Mouse (Mus musculus) fibroblast of lung, adult 2 months (primary cell): ENCODE results near the gene Mogat2.

Source experiments
- DNase-seq: peaks from one replicate; pipeline ENCODE4 v3.0.0-alpha.2; 2011; ENCODE audit warnings: low read depth

Gene Mogat2

DNA sequence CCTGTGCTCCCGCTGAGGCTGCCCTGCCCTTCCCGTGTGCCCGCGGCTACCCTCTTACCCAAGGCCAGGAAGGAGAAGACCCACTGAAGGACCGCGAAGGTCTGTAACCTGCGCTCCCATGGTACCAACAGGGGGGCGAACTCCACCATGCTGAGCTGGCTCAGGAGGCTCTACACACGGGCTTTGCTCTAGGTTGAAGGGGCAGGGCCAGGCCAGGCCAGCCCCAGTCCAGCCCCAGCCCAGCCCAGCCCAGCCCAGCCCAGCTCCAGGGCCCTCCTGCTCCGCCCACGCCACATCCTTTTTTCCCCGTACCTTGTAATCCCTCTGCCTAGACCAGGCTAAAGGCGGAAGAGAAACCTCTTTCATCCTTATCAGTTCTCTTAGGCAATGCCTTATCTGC lies at the start of gene Mogat2:
Mogat2 (minus strand) TSS at position 203 of the 400 bp plus-strand sequence.
- no peak for DNase-seq

DNA sequence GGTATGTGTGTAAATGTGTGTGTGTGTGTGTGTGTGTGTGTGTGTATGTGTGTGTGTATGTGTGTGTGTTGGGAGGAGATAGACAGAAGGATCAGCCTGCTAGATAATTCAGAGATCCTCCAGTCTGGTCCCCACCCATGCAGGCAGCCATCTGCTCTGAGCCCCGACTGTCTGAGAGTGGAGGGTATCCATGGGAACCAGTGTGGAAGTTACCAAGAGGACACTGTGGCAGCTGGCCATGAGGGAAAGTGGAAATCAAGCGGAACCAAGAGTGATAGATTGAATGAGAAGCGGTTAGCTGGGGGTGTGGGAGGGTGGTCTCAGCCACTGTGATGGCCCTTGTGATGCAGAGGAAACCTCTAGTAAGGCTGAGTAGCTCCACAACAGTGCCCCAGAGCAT lies 48.9 kb upstream of the Mogat2 start:
- no peak for DNase-seq

DNA sequence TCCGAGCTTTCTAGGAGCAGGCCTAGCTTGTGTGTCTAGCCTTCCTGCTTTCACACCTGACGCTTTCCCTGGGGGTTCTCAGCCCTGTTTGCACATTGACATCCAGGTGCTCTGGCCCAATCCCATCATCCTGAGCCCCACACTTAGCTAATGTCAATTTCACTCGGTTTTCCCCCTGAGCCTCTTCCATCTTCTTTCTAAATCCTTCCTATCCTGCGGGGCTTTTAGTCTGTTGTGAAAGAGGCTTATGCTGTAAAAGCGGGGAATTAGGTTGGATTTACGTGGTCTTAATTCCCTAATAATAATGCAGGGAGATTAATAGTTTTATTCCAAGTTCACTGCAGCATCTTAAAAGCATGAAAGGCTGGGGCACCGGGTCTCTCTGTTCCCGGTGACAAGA lies 41.2 kb upstream of the Mogat2 start:
- no peak for DNase-seq

DNA sequence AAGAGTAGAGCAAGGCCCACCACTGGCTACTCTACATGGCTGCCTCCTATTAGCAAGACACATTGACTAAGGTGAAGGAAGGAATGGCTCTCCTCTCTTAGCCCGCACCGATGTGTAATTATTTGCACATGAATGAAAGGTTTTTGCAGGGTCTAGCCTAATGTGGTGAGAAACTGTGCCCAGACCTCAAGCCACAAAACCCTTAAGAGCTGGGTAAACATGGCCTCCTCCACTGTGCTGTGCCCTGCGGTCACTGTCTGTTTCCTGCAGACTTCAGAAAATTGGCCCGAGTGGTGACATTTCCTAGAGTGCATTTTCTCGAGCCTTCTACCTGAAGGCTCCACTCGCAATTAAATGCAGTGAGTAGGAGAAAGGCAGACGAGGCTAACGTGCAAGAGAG lies 39.9 kb upstream of the Mogat2 start:
- DNase-seq = no peak

DNA sequence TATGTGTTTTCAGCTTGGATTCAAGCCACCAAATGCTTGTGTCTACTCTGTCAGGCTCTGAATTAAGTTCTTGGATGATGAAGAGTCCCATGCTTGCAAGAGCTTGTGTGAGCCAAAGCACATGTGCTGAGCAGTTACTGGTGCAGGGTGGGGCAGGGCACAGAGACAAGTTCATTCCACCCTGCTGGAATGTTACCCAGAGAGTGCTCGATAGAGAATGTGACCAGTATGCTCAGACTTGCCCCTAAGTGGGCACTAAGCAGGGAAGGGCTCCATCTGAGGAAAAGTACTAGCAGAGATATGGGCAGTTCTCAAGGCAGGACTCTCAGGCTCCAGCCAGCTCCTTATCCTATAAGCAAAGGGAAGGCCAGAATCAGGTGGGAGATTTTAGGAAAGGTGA lies 38.3 kb upstream of the Mogat2 start:
- no peak for DNase-seq

DNA sequence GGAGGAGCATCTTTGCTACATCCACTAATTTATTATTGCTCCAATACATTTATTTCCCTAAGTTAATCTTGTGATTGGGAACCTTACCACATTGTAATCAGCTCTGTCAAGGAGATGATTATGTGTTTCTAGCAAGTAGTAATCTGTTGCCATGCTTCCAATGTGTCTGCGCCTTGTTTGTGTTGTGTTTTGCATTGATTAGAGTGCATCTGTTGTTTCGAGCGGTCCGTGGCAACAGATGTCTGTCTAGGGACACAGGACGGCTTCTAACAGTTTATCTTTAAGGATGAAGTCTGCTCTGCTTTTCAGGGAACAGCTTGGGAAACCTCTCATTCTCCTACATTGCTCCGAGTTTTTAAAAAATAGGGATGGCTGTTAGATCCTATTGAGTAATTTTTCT lies 36.7 kb upstream of the Mogat2 start:
- no peak for DNase-seq

DNA sequence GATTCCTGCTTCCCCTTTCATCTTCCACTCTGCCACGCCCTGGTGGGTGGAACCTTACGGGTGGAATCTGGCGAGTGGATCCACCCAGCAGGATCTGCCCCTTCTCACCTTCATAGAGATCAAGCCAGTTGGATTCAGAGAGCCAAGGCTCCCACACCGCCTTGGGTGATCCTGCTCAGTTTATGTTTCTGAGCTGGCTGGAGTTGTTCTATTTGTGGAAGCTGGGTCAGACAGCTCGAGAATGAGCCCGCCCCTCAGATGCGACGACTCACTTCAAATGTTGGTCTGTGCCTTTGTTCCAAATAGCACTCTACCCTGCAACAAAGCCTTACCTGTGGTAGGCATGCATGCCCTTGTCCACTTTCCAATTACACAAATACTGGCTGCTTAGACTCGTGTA lies 33.2 kb upstream of the Mogat2 start:
- DNase-seq = no peak

DNA sequence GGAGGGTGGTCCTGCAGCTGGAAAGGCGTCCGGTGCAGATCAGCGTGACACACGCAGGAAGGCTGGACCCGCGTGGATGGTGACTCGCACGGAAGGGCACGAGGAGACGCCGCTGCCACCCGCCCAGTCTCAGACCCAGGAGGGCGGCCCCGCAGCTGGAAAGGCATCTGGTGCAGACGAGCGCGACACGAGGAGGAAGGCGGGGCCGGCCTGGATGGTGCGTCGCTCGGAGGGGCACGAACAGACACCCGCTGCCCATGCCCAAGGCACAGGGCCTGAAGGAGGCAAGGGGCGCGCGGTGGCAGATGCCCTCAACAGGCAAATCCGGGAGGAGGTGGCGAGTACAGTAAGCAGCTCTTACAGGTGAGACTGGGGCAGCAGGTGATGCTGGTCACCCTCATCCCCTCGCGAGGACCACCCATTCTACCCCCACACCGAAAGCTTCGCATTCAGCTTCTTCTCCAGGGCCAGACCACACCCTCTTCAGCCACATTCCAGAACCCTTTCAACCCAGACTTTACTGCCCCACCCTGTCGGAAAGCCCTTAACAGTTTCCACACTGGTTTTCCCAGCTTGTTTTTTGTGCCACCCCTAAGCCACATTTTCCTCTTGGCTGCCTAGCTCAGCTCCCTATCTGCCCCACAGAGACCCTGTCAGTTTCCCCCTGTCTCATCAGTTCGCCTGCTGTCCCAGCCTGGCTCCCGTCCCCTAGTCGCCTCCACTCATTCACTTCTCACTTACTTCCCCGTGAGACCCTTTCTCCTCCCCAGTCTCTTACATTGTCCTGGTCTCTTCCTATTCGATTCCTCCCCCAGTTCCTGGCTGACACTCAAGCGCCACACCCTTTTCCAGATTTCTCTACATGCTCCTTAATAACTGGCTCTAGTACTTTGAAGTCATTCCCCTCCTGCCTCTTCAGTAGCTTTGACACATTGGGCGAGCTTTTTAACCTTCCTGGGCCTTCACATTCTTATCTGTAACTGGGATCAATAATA lies 30.8 kb upstream of the Mogat2 start:
- no peak for DNase-seq

DNA sequence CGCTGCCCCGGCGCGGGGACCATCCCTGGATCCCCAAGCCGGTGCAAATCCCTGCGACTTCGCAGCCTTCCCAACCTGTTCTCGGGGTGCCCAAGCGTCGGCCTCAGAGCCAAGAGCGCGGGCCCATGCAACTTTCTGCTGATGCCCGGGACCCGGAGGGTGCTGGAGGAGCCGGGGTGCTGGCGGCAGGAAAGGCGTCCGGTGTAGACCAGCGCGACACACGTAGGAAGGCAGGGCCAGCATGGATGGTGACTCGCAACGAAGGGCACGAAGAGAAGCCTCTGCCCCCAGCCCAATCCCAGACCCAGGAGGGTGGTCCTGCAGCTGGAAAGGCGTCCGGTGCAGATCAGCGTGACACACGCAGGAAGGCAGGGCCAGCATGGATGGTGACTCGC lies 30.1 kb upstream of the Mogat2 start:
- DNase-seq = no peak

DNA sequence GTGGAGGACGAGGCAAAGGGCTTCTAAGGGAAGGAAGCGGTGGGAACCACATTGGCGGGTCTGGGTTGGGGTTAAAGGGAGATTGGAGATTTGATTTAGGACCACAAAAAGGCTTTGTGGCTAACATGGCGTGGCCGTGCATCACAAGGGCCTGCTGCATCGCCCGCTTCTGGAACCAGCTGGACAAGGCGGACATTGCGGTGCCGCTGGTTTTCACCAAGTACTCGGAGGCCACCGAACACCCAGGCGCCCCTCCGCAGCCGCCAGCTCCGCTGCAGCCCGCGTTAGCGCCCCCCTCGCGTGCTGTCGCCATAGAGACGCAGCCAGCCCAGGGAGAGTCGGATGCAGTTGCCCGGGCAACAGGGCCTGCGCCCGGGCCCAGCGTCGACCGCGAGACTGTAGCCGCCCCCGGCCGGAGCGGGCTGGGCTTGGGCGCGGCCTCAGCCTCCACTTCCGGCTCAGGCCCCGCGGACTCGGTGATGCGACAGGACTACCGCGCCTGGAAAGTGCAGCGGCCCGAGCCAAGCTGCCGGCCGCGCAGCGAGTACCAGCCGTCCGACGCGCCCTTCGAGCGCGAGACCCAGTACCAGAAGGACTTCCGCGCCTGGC lies 29.6 kb upstream of the Mogat2 start:
- no peak for DNase-seq

DNA sequence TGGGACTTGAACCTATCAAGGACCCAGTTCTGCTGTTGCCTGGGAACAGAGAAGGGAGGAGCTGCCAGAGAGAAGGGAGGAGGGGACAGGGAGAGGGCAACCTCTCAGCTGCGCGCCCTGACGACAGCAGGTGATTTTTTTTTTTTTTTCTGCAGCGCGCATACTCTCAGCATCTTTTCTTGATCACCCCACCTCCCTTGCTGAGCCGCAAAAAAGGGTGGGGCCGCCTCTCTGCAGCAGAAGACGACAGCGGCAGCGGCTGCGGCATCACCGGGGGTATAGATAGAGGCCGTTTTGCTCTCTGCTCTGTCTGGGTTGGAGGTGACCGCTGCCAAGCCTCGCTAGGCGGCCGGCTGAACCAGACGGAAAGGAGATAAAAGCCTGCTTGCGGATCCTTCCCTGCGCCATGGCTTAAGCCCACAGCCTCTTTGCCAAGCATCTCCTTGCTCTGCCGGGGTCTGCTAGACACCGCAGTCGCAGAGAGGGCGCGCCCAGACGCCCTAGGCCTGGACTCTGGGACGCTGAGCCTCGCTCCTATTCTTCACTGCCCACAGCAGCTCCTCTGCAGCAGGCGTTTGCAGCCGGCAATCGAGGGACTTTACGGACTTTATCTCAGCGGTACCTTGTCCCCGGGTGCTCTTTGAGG lies 29.0 kb upstream of the Mogat2 start, which contains the start of gene Map6:
Map6 (plus strand) TSS at position 197 of the 646 bp plus-strand sequence.
- no peak for DNase-seq

DNA sequence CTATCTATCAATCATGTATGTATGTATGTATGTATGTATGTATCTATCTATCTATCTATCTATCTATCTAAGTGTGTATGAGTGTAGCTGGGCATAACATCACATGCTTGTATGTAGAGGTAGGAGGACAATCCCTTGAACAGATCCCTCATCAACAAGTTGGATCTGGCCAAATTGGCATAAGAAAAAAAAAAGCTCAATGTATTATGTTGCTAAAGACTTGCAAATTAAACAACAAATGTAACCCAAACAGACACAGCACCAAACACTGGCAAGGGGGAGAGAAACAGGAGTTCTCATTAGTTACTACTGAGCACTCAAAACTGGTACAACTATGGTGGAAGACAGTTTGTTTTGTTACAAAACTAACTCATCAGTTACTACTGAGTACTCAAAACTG lies 26.2 kb upstream of the Mogat2 start:
- DNase-seq = no peak

DNA sequence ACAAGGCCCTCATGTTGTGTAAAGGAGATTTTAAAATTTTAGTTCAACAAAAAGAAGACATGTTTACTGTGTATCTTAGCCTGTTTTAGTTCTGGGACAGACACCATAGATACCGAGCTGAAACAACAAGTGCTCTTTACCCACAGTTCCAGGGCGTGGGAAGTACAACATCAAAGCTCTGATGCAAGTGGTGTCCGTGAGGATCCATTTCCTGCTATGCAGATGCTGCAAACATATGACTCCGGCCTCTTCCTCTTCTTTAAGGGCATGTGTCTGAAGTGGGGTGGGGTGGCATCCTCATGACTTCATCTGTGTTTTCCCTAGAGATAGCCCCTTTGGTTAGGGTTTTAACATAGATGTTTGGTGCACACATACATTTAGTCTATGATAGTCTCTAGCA lies 25.1 kb upstream of the Mogat2 start:
- DNase-seq = no peak

DNA sequence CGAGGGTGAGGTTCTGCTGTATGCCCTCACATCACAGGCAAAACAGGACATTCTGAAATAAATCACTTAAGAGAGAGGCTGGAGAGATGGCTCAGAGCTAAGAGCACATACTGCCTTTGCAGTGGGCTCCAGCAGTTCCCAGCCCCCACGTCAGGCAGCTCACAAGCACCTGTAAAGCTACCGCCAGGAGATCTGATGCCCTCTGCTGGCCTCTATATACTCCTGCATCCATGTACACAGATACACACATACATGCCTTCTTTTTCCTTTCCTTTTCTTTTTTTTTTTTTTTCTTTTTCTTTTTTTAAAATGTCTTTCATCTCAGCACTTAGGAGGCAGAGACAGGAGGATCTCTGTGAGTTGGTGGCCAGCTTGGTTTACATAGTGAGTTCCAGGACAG lies 23.5 kb upstream of the Mogat2 start:
- no peak for DNase-seq

DNA sequence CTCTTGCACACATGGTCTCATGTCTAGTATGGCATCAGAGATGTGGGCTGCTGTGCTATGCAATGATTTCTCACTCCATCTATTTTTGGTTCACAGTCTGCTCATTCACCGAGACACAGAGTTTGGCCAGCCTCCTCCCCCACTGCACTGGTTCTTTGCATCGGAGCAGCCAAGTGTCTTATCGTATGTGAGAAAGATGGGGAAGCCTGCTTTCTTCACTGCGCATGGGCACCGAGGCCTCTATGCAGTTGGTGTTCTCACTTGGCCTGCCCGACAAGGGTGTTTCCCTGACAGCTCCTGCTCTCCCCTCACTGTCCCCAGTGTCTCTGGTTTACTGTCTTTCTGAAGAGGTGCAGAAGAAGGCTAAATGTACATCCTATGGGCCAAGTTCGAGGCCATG lies 16.6 kb upstream of the Mogat2 start:
- DNase-seq = no peak

DNA sequence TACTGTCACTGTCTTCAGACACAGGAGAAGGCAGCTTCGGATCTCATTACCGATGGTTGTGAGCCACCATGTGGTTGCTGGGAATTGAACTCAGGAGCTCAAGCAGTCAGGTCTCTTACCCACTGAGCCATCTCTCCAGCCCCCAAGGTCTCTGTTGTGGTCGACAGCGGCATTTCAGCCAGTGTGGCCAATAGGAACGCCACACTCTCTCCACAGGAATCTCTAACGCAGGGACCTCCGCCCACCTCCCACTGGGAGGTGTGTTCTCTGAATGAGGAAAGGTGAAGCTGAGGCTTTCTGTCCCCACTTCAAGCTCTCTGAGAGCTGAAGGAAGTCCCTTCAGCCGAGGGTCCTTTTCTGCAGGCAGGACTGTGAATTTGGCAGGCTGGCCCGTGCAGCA lies 12.0 kb upstream of the Mogat2 start:
- no peak for DNase-seq

DNA sequence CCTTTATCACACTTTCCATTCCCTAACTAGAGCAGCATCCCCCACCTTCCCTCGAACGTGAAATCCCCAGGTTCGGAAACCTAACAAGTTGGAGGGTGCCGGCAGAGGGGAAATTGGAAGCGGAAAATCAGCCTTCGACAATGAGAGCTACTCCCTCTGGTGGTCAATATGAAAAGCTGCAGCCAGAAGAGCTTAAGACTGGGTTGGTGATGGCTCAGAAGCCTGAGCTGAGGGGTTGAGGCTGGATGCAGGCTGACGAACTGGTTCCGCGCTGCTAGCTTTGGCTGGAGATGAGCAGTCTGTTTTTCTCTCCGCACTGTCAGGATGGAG lies 11.1 kb upstream of the Mogat2 start:
- no peak for DNase-seq

DNA sequence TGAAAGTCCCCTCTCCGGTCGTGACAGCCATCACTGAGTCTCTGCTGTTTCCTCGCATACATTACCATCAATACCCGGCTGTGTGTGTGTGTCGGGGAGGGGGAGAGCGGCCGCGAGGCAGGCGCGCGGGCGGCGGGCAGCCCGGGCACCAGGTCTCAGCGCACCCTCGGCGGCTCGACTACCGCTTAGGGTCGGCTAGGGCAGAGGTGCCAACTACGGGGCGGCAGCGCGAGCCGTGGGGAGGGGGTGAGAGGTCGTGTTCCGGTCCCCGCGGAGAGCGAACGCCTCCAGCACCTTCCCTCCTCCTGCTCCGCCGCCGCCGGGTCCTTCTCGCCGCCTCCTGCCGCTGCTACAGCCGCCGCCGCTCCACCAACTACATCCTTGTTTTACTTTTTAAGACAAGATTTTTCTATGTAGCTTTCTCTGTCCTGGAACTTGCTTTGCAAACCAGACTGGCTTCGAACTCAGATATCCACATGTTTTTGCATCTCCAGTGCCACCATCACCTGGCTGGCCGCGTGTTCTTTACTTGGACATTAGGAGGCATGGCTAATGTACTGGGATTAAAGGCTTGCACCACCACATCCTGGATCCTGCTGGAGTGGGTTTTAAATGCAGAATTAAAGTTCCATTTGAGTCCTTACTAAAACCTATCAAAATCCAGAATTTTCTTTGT lies 10.6 kb upstream of the Mogat2 start:
- DNase-seq = no peak

DNA sequence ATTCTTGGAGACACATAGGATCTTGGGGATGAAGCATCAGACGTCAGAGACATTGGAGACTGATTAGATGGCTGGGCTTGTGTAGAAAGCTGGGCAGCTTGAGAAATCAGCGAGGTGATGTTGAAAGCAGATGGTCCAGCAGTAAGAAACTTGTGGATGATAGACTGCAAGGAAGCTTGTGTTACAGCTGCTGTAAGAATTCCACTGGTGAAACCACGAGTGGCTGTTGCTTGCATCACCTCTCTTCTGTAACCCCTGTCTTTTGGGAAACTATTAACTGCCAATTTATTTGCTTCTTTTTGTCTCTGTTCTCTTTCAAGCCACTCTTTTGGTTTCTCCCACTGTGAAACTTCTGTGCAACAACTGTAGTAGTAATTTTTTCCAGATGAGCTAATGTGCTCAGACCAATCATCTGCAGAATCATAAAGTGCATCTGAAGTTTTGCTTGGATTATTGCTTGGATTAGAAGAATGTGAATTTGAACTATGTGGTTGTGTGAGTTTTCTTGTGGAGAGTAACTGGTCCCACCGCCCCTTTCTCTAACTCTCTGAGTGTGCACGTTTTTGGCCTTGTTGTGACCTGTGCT lies 9.8 kb upstream of the Mogat2 start:
- no peak for DNase-seq

DNA sequence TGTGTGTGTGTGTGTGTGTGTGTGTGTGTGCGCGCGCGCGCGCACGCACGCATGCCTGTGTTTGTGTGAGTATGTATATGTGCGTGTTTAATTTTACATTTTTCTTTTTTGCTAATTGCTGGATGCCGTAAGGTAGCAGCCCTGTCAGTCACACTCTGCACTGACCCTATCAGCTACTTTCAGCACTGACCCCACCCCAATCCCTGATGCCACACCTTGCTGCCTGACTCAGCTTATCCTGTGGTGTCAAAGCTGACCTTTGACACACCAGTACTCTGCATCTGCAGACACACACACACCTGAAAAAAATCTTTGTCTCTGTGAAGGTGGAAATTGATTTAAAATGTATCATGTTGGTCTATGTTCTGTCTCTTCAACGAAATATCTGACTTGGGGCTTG lies 3.7 kb upstream of the Mogat2 start:
- no peak for DNase-seq

DNA sequence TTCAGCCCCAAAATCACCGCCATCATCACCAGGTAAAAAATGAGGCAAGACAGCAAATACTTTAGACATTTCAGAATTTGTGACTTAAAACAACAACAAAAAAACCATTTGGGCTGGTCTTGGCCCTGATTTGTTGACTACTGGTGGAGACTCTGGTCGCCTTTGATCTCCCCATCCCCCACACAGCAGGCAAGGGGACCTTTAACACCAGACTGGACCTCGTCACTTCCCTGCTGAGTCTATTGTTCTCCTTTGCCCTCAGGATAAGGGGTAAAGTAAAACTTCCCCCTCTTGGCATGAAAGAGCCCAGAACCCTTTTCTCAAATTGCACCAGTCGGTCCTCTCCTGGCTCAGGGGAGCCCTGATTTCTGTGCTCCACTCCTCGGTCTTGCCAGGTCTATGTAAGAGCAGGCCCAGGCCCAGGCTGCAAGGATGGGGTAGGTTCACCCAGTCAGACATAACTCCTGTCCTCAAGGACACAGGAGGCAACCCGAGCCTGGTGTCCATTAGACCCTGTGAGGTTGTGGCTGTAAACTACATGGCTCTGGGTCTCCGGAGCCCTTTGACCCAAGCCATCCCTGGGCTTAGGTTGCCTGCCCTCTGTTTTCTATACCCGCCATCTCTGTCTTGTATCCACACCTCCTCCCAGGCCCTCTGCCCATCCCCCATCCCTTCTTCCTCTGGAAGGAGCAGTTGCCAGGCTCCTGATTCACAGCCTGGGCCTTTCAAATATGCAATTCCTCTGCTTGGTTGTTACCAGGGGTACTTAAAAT lies 1.3 kb downstream of the Mogat2 start:
- DNase-seq = no peak
